Mouse (Mus musculus): ENCODE data around the gene Nup133. TPM values are rescaled to one million over a fixed set of nuclear protein-coding genes. Genes with fewer than 3 reads are reported as not detected.

Gene Nup133
- polyA plus RNA-seq, 1 experiment from 2014 or later: 8.5 TPM

DNA sequence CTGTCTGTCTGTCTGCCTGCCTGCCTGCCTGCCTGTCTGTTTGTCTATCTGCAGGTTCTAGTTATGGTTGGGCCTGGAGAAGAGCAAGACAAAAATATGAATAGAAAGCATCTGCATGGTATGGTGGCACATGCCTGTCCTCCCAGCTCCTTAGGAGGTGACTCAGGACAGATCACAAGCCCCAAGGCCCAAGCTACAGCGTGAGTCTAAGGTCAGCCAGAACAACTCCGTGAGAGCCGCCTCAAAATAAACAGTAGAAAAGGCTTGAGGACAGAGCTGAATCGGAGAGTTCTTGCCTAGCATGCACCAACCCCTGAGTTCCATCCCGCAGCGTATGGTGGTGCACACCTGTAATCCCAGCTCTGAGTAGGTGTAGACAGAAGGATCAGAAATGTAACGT is 83.3 kb downstream of the Nup133 start:
- Histone ChIP-seq H3K4me2 (replicated peaks; ENCODE audit: low read depth) (no peak overlapping the region), H3K36me3 (ENCODE audit: control insufficient read depth, insufficient read depth) (no peaks in the 10 kb centered on the region), H3K9ac (ENCODE audit: low read depth, low read length) (no peak overlapping the region), H3K4me3 (ENCODE audit: low read depth, low read length) (no peak overlapping the region), H3K9me3 (ENCODE audit: control insufficient read depth) (no peaks in the 10 kb centered on the region), H3K4me1 (replicated peaks; ENCODE audit: control insufficient read depth, insufficient read depth, low read length) (no peaks in the 10 kb centered on the region), H3K27me3 (replicated peaks; ENCODE audit: control insufficient read depth, insufficient read depth, low read length) (peaks cover 11% of the 10 kb centered on the region), H3K27ac (ENCODE audit: low read depth, low read length) (no peak overlapping the region)
- no peak for TF ChIP-seq CTCF (IDR thresholded peaks at IDR 0.05; ENCODE audit: low read depth)
- WGBS: 55% methylated on average over 7 of the region's 7 CpGs
- ATAC-seq: no peak

DNA sequence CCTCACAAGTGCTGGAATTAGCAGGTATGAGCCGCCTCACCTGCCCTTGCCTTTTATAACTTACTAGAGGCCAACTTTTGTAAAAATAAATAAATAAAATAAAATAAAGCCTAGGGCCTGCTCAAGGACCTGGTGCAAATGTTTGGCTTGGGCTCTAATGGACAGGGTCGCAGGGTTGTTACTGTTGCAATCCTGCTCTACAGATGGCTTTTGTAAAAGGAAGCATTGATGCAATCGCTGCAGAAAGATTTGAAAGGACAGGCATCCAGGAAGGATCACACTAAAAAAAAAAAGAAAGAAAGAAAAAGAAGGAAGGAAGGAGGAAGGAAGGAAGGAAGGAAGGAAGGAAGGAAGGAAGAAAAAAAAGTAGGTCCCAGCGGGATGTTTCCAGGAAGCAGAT is 88.7 kb downstream of the Nup133 start:
- no peak overlapping the region for H3K9ac ChIP-seq (ENCODE audit: low read depth, low read length)
- WGBS: 66% methylated on average over 4 of the region's 4 CpGs
- ATAC-seq: no peak
- H3K27me3 ChIP-seq (replicated peaks; ENCODE audit: control insufficient read depth, insufficient read depth, low read length): peaks cover 8% of the 10 kb centered on the region
- 0 out of 2 replicates have a peak overlapping the region, but pooled peaks have one; percentile 98 for H3K4me2 ChIP-seq (replicated peaks; ENCODE audit: low read depth)
- H3K36me3 ChIP-seq (ENCODE audit: control insufficient read depth, insufficient read depth): no peaks in the 10 kb centered on the region
- TF ChIP-seq CTCF (IDR thresholded peaks at IDR 0.05; ENCODE audit: low read depth): no peak
- H3K9me3 ChIP-seq (ENCODE audit: control insufficient read depth): no peaks in the 10 kb centered on the region
- no peak overlapping the region for H3K4me3 ChIP-seq (ENCODE audit: low read depth, low read length)
- no peaks in the 10 kb centered on the region for H3K4me1 ChIP-seq (replicated peaks; ENCODE audit: control insufficient read depth, insufficient read depth, low read length)
- H3K27ac ChIP-seq (ENCODE audit: low read depth, low read length): no peak overlapping the region

GRCm38 (mm10) chr8:123859648-123860259 is 89.3 kb downstream of the Nup133 start, which contains the start of gene Ccsap:
Ccsap (minus strand) TSS chr8:123860209.
- Histone ChIP-seq H3K9ac (ENCODE audit: low read depth, low read length) (peak within 1 kb of the TSS; percentile 60), H3K4me3 (ENCODE audit: low read depth, low read length) (peak within 1 kb of the TSS; percentile 81), H3K27me3 (replicated peaks; ENCODE audit: control insufficient read depth, insufficient read depth, low read length) (peaks cover 5% of the 10 kb centered on the region; the same call in 1 of the 2 replicates), H3K4me1 (replicated peaks; ENCODE audit: control insufficient read depth, insufficient read depth, low read length) (no peaks in the 10 kb centered on the region), H3K9me3 (ENCODE audit: control insufficient read depth) (no peaks in the 10 kb centered on the region), H3K4me2 (replicated peaks; ENCODE audit: low read depth) (peak within 1 kb of the TSS; percentile 98), H3K27ac (ENCODE audit: low read depth, low read length) (peak within 1 kb of the TSS; percentile 66), H3K36me3 (ENCODE audit: control insufficient read depth, insufficient read depth) (no peaks in the 10 kb centered on the region)
- 1% methylated on average over 47 of the region's 48 CpGs for WGBS
- peak; percentile 52 for ATAC-seq
- no peak for TF ChIP-seq CTCF (IDR thresholded peaks at IDR 0.05; ENCODE audit: low read depth)

DNA sequence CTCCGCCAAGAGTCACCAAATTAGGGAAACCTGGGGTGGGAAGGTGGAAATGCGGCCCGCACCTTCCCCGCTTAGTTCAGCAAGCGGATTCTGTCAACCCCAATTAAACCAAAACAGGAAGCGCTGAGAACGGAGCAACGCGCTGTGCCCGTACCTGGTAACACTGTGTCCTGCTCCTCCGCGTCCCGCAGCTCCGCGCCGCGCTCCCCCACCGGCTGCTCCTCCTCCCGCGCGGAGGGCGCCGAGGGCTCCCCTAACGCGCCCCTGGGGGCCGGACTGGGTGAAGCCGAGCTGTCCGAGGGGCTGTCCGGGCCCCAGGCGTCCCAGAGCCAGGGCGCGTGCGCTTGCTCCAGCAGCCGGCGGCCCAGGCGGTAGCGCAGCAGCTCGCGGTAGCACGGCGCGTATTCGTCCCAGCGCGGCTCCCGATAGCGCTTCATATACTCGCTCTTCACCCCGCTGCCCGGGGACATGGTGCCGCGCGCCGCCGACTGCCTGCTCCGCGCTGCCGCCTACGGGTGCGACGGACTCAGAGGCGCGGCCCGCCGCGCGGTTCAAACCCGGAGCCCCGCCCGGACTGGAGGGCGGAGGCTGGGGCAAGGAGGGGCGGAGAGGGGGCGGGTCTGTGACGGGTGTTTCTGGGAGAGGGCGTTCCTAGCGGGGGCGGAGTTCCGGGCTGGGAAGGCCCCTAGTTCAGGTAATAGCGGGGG is 90.0 kb downstream of the Nup133 start:
- H3K9ac ChIP-seq (ENCODE audit: low read depth, low read length): peak overlapping the region; percentile 60
- under 1% methylated on average over 77 of the region's 79 CpGs for WGBS
- H3K36me3 ChIP-seq (ENCODE audit: control insufficient read depth, insufficient read depth): no peaks in the 10 kb centered on the region
- peak overlapping the region; percentile 81 for H3K4me3 ChIP-seq (ENCODE audit: low read depth, low read length)
- peak; percentile 67 for TF ChIP-seq CTCF (IDR thresholded peaks at IDR 0.05; ENCODE audit: low read depth)
- H3K9me3 ChIP-seq (ENCODE audit: control insufficient read depth): no peaks in the 10 kb centered on the region
- H3K27ac ChIP-seq (ENCODE audit: low read depth, low read length): peak overlapping the region; percentile 66
- H3K4me2 ChIP-seq (replicated peaks; ENCODE audit: low read depth): peak overlapping the region; percentile 98
- peak; percentile 96 for ATAC-seq
- H3K4me1 ChIP-seq (replicated peaks; ENCODE audit: control insufficient read depth, insufficient read depth, low read length): no peaks in the 10 kb centered on the region
- H3K27me3 ChIP-seq (replicated peaks; ENCODE audit: control insufficient read depth, insufficient read depth, low read length): peaks cover 3% of the 10 kb centered on the region; the same call in 1 of the 2 replicates

DNA sequence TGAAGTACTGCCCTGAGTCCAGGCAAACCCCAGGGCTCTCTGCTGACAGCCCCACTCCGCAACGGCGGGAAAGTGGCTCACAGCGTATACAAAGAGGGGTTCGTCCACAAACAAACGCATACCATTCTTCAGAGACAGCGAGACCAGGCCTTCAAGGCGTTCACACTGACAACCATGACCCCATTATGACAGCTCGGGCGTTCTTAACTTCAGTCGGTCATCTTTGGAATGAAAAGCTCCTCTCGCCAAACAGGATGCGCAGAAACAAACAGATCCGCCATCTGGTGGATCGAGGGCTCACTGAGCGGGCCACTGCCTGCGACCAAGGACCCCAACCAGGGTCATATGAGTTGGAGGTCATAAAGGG is 90.5 kb downstream of the Nup133 start:
- no peak for ATAC-seq
- no peaks in the 10 kb centered on the region for H3K36me3 ChIP-seq (ENCODE audit: control insufficient read depth, insufficient read depth)
- peak; percentile 34 for TF ChIP-seq CTCF (IDR thresholded peaks at IDR 0.05; ENCODE audit: low read depth)
- H3K4me3 ChIP-seq (ENCODE audit: low read depth, low read length): peak overlapping the region; percentile 81
- no peaks in the 10 kb centered on the region for H3K4me1 ChIP-seq (replicated peaks; ENCODE audit: control insufficient read depth, insufficient read depth, low read length)
- H3K27me3 ChIP-seq (replicated peaks; ENCODE audit: control insufficient read depth, insufficient read depth, low read length): no peaks in the 10 kb centered on the region; the same call in 1 of the 2 replicates
- peak overlapping the region; percentile 60 for H3K9ac ChIP-seq (ENCODE audit: low read depth, low read length)
- no peak overlapping the region for H3K27ac ChIP-seq (ENCODE audit: low read depth, low read length)
- no peaks in the 10 kb centered on the region for H3K9me3 ChIP-seq (ENCODE audit: control insufficient read depth)
- 2% methylated on average over 17 of the region's 17 CpGs for WGBS
- H3K4me2 ChIP-seq (replicated peaks; ENCODE audit: low read depth): peak overlapping the region; percentile 98

- H3K27me3 ChIP-seq (replicated peaks; ENCODE audit: control insufficient read depth, insufficient read depth, low read length): no peaks in the 10 kb centered on the region
- no peaks in the 10 kb centered on the region for H3K4me1 ChIP-seq (replicated peaks; ENCODE audit: control insufficient read depth, insufficient read depth, low read length)
- no peaks in the 10 kb centered on the region for H3K36me3 ChIP-seq (ENCODE audit: control insufficient read depth, insufficient read depth)
- H3K9ac ChIP-seq (ENCODE audit: low read depth, low read length): no peak overlapping the region
- H3K4me2 ChIP-seq (replicated peaks; ENCODE audit: low read depth): no peak overlapping the region
- 81% methylated on average over 3 of the region's 3 CpGs for WGBS
- TF ChIP-seq CTCF (IDR thresholded peaks at IDR 0.05; ENCODE audit: low read depth): no peak
- ATAC-seq: no peak
- H3K4me3 ChIP-seq (ENCODE audit: low read depth, low read length): no peak overlapping the region
- H3K27ac ChIP-seq (ENCODE audit: low read depth, low read length): no peak overlapping the region
- no peaks in the 10 kb centered on the region for H3K9me3 ChIP-seq (ENCODE audit: control insufficient read depth)
Measured at GRCm38 (mm10) chr8:123857361-123857760, 91.7 kb downstream of the Nup133 start.

Data from intestine, postnatal 0 days (tissue).